Mouse (Mus musculus): ENCODE measurements at regions not wholly inside any gene's neighbourhood (a gene's known extent, or its start where the extent isn't known, plus 50 kb on each side); places are given as distances from the start of the nearest gene placed in this dataset.
"Not testable (repeated sequence)": the region's sequence is repeated elsewhere in the genome, so short reads cannot be mapped to it uniquely, and the experiment has no call there.

DNA sequence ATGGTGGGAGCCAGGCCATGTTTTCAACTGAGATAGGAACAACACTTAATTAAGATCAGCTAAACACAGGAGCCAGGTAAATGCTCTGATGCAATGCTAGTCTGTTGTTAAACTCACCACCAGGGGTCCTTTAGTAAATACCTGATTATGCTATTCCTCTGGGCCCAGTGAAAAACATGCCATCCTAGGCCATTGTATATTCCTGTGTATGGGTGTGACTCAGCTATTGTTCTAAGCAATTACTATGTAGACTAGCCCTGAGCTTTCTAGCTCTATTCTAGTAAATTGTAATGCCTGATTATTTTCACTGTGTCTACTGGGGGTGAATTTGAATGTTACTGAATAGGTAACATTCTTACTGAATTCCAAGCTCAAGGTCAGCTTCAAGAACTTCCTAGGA, 1050.5 kb upstream of the Ghitm start:
- not testable (repeated sequence) for TF ChIP-seq POLR2A (IDR thresholded peaks at IDR 0.05; ENCODE audit: extremely low read depth, insufficient read depth, low read length); CTCF (IDR thresholded peaks at IDR 0.05; ENCODE audit: low read depth, low read length)
